Mouse (Mus musculus): ENCODE results near the gene Samsn1.
"Not testable (repeated sequence)": the region's sequence is repeated elsewhere in the genome, so short reads cannot be mapped to it uniquely, and the experiment has no call there.

Samsn1 gene

GRCm38 (mm10) chr16:75872241-75872640 is 149.8 kb downstream of the Samsn1 start:
- DNase-seq = no peak

- DNase-seq = no peak
Observed at GRCm38 (mm10) chr16:75867400-75867799, 154.7 kb downstream of the Samsn1 start.

GRCm38 (mm10) chr16:75865505-75865904 is 156.6 kb downstream of the Samsn1 start:
- no peak for DNase-seq

DNA sequence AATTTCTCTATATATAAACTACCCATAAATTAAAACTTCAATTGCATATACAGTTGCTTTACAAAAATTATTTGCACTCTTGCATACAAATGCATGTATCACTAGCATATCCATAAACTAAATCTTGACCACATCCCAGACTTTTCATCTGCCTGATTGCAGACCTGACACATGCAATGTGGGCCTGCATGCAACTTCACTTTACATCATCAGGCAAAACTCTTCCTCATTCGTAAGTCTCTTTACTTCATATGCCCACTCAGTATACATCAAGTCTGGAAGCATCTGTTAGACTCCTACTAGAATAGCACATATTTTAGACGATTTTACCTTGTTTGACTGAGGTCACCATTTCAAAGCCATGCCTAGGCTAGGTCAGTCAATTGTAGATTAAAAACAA is 157.4 kb downstream of the Samsn1 start:
- DNase-seq = no peak

- no peak for DNase-seq
Observed at GRCm38 (mm10) chr16:75856343-75856742, 165.7 kb downstream of the Samsn1 start.

DNA sequence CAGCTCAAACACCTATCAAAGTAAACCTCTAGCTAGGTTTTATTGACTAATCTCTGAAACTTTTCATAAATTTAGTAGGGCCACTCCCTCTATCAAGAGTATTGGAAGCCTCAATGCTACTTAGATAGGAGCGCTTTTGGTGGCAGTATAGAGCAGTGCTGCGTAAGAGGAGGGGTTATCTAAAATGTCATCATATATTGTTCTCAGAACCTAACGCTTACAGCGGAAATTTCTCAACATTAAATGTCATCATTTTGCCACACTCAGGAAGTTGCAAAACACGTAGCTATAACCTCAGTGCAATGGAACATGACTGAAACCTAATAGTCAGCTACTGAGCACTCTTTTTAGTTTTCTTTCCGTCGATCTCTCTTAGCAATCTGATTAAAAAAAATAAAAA is 166.7 kb downstream of the Samsn1 start:
- no peak for DNase-seq

DNA sequence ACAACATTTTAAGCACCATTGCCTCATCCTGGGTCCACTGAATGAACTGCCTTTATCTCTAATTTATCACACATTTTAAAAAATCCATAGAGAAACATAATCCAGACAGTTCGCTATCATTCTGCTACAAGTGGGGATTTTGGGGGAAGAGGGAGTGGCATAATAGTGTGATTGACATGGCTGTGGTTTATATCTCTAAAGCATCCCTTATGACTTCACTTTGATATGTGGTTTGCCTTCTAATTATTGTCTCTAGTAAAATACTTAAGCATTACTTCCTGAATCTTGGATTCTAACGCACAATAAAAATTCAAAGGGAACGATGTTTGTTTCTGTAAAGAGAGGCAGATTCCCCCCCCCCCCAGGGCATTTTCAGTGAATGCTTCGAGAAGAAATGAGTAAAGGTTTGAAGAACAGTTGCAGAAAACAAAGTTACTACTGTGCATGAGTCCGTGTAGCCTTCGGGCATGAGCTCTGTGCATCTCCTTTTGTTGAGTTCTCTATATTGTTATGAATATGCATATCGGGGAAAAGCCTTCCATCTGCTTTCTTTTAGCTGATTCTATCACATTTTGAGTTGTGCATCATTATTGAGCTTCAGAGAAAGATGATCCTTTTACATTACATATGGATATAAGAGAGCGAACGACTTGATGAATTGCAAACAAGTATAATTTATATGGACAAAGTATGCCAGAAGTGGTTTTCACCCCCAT is 168.4 kb downstream of the Samsn1 start:
- no peak for DNase-seq

GRCm38 (mm10) chr16:75852485-75852884 is 169.6 kb downstream of the Samsn1 start:
- DNase-seq = no peak

DNA sequence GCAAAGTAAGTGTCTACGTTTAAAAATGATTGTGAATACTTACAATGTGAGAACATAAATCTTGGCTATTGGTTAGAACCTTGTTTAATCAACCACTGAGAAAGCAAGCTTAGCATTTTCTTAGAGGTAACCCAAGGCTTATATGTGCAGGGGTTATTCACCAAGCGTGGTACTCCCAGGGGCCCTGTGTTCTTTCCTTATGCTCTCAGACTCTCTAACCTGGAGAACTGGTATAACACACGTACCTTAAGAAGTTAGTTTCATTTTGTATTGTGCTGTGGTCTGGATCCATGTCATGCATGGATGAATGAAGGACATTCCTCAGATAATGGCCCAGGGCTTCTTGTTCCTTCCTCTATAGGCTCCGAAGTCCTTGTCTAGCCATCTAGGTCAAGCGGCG is 173.0 kb downstream of the Samsn1 start:
- no peak for DNase-seq

DNA sequence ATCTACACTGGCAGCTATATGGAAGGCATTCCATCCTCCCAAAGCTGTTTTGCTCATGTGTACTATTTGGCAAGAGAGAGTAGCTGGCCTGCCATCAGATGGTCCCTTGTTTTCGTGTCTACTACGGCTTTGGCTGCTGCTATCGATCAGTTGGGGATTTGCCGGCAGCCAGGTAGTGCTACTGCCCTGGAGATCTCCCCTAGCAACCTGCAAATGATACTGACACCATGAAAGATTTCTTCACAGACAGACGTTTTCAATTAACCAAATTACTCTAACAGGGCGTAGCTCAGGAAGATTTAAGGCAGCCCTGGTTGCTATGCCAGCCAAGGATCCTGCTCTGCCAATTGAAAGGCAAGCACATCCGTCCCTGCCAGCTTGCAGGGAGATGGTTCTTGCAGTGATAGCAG is 178.4 kb downstream of the Samsn1 start:
- DNase-seq = no peak

- DNase-seq = no peak
Observed at GRCm38 (mm10) chr16:75843031-75843430, 179.1 kb downstream of the Samsn1 start.

DNA sequence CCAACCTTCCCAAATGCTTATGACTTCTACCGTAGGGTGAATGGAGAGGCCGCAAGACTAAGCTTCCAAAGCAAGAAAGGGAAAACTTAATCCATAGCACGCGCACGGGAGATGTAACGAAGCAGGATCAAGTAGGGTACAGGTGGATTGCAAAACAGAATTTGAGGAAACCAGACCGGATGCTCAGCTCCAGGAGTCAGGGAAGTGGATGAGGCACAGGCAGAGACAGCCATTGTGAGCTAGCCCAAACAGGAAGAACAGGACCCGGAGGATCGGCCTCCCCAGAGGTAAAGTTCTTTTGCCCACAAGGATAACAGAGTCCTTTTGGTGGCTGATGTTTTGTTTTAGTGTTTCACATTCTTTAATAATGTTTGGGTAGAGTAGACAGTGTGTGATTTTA is 179.5 kb downstream of the Samsn1 start:
- DNase-seq = no peak

- DNase-seq = no peak
Observed at GRCm38 (mm10) chr16:75837728-75838451, 184.2 kb downstream of the Samsn1 start.

DNA sequence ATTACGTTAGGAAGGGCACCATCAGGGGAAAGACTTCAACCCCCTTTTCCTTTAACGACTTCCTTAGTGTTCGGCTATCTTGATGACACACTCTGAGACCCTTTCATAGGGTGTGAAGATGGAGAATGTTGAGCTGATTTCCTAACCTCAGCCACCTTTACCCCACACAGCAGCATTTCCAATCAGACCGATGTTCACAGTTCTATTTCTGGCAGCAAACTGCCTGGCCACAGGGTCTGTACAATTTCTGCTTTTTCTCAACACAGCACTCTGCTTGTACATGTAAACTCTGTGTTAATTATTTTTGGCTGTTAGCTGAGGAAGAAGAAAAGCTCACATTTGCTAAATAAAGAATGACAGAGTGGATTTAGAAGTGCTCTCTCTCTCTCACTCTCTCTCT is 190.7 kb downstream of the Samsn1 start:
- no peak for DNase-seq

GRCm38 (mm10) chr16:75826949-75827348 is 195.1 kb downstream of the Samsn1 start:
- DNase-seq = not testable (repeated sequence)

DNA sequence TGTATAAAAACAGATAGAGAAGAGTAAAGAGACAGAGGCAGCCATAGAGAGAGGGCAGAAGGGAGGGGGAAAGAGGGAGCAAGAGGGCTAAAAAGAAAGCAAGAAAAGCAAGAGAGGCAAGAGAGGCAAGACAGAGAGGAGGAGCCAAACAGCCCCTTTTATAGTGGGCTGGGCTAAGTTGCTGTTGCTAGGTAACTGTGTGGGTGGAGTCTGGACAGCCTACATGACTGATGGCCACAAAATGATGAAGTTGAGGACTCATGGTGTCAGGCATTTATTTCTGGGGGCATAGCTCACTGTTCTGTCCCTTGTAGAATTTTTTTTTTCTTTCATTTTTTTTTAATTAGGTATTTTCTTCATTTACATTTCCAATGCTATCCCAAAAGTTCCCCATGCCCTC is 195.6 kb downstream of the Samsn1 start:
- DNase-seq = no peak

DNA sequence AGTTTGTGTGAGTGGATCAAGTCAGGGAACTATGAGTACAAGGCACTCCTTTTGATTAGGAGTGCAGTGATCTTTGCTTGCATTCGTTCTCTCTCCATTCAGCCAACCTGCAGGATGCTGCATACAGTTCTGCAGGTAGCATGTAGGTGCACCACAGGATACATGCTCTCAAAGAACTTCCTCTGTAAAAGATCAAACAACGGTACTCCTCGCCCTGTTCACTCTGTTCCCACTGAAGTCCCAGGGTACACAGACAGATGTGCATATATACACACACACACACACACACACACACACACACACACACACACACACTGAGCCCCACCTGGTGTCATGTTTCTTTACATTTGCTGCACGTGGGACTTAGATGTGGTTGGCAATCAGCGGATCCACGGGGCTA is 198.9 kb downstream of the Samsn1 start:
- DNase-seq = no peak

GRCm38 (mm10) chr16:75820963-75821362 is 201.1 kb downstream of the Samsn1 start:
- no peak for DNase-seq

All from lung, postnatal 10 days (tissue).